Mouse (Mus musculus): ENCODE results near the gene Ak2. TPM values are rescaled to one million over a fixed set of nuclear protein-coding genes. Genes with fewer than 3 reads are reported as not detected.

Gene Ak2
- 10 to 100 TPM; 58.0 to 66.2 (median 62.3) TPM for total RNA-seq (2022)

- DNase-seq (ENCODE audit: low spot score), result no peak
These were observed at the start of gene Ak2 for GRCm38 (mm10) chr4:128991500-128992008. Gene Ak2 (plus strand): TSS chr4:128991958.

GRCm38 (mm10) chr4:128942346-128942745 is 49.4 kb upstream of the Ak2 start:
- DNase-seq (ENCODE audit: low spot score), result no peak

GRCm38 (mm10) chr4:128946736-128947135 is 45.0 kb upstream of the Ak2 start:
- DNase-seq (ENCODE audit: low spot score), result no peak

GRCm38 (mm10) chr4:128947326-128947933 is 44.3 kb upstream of the Ak2 start:
- DNase-seq (ENCODE audit: low spot score), result no peak

GRCm38 (mm10) chr4:128948137-128948674 is 43.6 kb upstream of the Ak2 start:
- no peak for DNase-seq (ENCODE audit: low spot score)

- no peak for DNase-seq (ENCODE audit: low spot score)
These were observed 42.2 kb upstream of the Ak2 start for GRCm38 (mm10) chr4:128949470-128950005.

- DNase-seq (ENCODE audit: low spot score), result peak; percentile 23
These were observed 41.3 kb upstream of the Ak2 start for GRCm38 (mm10) chr4:128950461-128950860.

GRCm38 (mm10) chr4:128953851-128954250 is 37.9 kb upstream of the Ak2 start:
- no peak for DNase-seq (ENCODE audit: low spot score)

GRCm38 (mm10) chr4:128957155-128957911 is 34.4 kb upstream of the Ak2 start:
- DNase-seq (ENCODE audit: low spot score), result peak; percentile 30

GRCm38 (mm10) chr4:128958156-128958555 is 33.6 kb upstream of the Ak2 start:
- DNase-seq (ENCODE audit: low spot score), result no peak

- DNase-seq (ENCODE audit: low spot score), result no peak
These were observed 32.9 kb upstream of the Ak2 start for GRCm38 (mm10) chr4:128958849-128959248.

GRCm38 (mm10) chr4:128959676-128960075 is 32.1 kb upstream of the Ak2 start:
- DNase-seq (ENCODE audit: low spot score), result no peak

- no peak for DNase-seq (ENCODE audit: low spot score)
These were observed 30.3 kb upstream of the Ak2 start for GRCm38 (mm10) chr4:128961301-128962028.

- peak; percentile 88 for DNase-seq (ENCODE audit: low spot score)
These were observed 29.5 kb upstream of the Ak2 start, which contains the start of gene Azin2 for GRCm38 (mm10) chr4:128962029-128962925. Gene Azin2 (minus strand): TSS chr4:128962442.

- no peak for DNase-seq (ENCODE audit: low spot score)
These were observed 28.9 kb upstream of the Ak2 start for GRCm38 (mm10) chr4:128962926-128963290.

- no peak for DNase-seq (ENCODE audit: low spot score)
These were observed 25.0 kb upstream of the Ak2 start for GRCm38 (mm10) chr4:128966751-128967150.

- no peak for DNase-seq (ENCODE audit: low spot score)
These were observed 22.7 kb upstream of the Ak2 start for GRCm38 (mm10) chr4:128969081-128969480.

- no peak for DNase-seq (ENCODE audit: low spot score)
These were observed 21.9 kb upstream of the Ak2 start for GRCm38 (mm10) chr4:128969607-128970416.

GRCm38 (mm10) chr4:128970417-128970807 is 21.3 kb upstream of the Ak2 start:
- no peak for DNase-seq (ENCODE audit: low spot score)

Measured in heart, adult 8-10 months (tissue).